Mouse (Mus musculus) liver, postnatal 0 days (tissue): ENCODE measurements around the gene Mfsd4b5.

Experiments used
- CTCF ChIP-seq: sonication (generic); IDR thresholded peaks from 2 replicates; pipeline ENCODE4 v1.5.1; 2016; ENCODE audit warnings: antibody characterized with exemption, low read depth
- EP300 ChIP-seq: IDR thresholded peaks from 2 replicates; pipeline ENCODE4 v1.6.1; 2016; ENCODE audit warnings: antibody characterized with exemption, low read depth, mild to moderate bottlenecking

GRCm38 (mm10) chr10:40006963-40007362, 20.5 kb upstream of the Mfsd4b5 start:
- no peak for TF ChIP-seq CTCF
- peak; percentile 55; the same call in 1 of the 2 replicates for TF ChIP-seq EP300
